Mouse (Mus musculus): Measurements from ENCODE around the gene Bola1. TPM values are rescaled to one million over a fixed set of nuclear protein-coding genes. Genes with fewer than 3 reads are reported as not detected.
"Not testable (repeated sequence)": the region's sequence is repeated elsewhere in the genome, so short reads cannot be mapped to it uniquely, and the experiment has no call there.

The Bola1 gene
- total RNA-seq (2021) = 10 to 100 TPM; 19.3 to 22.2 TPM

DNA sequence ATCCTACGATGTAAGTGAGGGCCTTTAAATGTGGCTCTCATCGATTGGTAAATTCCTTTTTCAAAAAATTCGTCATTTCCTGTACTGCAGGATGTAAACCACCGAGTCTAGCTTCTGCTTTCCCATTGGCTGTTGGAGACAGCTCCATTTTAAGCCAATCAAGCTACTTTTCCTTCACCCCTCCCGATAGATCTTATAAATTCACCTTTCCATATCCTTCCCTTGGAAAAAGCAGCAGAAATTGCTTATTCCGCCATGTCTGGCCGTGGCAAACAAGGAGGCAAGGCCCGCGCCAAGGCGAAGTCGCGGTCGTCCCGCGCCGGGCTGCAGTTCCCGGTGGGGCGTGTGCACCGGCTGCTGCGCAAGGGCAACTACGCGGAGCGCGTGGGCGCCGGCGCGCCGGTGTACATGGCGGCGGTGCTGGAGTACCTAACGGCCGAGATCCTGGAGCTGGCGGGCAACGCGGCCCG lies at the start of gene Bola1, which contains the start of gene Hist2h2ab:
TSS of gene Bola1 (minus strand) at position 49 of the 470 bp plus-strand sequence.
TSS of gene Hist2h2ab (plus strand) at position 205 of the 470 bp plus-strand sequence.
- intact Hi-C loops (cut with DNase I) = loop anchor here (10.0 kb wide), 1 partner anchor 255 kb away; no protein-coding TSS in a partner anchor
- DNase-seq (ENCODE audit: extremely low spot score in 1 of 2, low spot score in 2 of 2) = peak; percentile 74 to 89

DNA sequence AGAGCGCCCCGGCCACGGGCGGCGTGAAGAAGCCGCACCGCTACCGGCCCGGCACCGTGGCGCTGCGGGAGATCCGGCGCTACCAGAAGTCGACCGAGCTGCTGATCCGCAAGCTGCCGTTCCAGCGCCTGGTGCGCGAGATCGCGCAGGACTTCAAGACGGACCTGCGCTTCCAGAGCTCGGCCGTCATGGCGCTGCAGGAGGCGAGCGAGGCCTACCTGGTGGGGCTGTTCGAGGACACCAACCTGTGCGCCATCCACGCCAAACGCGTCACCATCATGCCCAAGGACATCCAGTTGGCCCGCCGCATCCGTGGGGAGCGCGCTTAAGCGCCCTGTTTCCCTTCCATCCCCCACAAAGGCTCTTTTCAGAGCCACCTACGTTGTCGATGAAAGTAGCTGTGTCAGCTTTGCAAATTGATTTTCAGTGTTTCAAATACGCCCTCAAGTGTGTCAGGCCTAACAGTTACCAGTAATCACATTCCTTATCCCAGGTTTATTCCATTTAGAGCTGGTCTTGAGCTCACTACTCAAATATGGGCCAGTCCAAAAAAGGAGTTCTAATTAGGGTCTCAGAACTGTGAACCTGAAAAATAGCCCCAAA lies 49.4 kb upstream of the Bola1 start:
- intact Hi-C loops (cut with DNase I); DNase-seq (ENCODE audit: extremely low spot score in 1 of 2, low spot score in 2 of 2): not testable (repeated sequence)

DNA sequence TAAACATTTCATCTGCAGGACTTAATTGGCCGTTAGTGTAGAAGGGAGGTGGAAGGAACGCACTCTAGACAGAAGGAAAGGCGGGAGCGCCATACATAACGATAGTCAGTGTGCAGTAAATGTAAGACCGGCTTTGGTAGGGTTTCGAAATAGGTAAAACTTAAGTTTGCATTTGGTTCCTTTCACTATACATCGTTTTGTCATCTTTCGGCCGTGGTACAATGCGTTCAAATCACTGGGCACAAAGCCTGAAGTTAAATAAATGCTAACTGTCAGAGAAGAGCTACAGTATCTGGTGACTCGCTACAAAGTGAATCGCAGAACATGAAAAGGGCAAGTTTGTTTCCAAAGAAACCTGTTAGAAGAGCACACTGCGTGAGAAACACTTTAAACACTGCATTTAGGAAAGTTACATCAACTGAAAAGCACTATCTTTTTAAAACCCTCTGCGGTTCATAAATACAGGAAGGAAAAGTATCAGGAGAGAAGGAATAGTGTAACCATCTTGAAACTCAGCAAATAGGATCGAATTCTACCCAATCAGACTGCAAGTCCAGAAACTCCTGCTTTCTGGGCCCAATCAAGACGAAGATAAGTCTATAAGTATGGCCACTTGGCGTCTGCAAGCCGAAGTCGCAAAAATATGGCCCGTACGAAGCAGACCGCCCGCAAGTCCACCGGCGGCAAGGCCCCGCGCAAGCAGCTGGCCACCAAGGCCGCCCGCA lies 48.7 kb upstream of the Bola1 start, which contains the start of gene Hist2h3b:
TSS of gene Hist2h3b (plus strand) at position 604 of the 725 bp plus-strand sequence.
- peak; percentile 78 to 86 for DNase-seq (ENCODE audit: extremely low spot score in 1 of 2, low spot score in 2 of 2)
- intact Hi-C loops (cut with DNase I) = no loop called here

DNA sequence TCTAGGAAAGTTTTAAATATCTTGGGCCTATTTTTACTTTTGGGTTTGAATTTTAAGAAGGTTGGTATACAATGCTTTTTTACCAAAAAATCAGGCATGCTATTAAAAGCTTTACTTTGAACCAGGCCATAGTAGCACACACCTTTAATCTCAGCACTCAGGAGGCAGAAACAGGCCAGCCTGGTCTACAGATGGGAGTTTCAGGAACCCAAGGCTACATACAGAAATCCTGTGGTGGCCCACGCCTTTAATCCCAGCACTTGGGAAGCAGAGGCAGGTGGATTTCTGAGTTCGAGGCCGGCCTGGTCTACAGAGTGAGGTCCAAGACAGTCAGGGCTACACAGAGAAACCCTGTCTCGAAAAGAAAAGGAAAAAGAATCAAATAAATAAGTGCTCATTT lies 48.0 kb upstream of the Bola1 start:
- intact Hi-C loops (cut with DNase I) = no loop called here
- DNase-seq (ENCODE audit: extremely low spot score in 1 of 2, low spot score in 2 of 2) = no peak

DNA sequence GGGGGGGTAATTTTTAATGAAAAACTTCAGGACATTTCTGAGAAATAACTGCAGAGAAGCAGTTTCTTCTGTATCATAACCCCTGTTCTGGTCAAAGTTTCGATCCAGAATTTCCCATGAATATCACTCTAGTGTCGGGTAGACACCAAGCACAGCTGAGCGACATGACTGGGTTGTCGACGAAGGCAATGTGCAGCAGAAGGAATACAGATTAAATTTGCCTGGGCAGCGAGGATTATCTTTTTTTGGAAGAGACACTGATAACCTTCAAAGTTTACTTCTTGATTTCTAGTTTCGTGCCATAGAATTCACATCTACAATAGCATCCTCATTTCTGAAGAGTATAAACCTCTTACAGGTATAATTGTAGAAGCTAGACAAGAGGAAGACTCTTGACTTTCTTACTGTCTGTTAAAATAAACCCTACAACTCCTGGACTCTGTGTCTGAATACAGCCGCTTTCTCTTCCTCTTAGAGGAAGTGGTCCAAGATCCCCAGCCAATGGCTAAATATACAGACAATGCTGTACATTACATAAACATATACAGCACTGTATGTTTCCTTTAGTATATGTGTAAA lies 46.7 kb upstream of the Bola1 start:
- intact Hi-C loops (cut with DNase I) = no loop called here
- no peak for DNase-seq (ENCODE audit: extremely low spot score in 1 of 2, low spot score in 2 of 2)

DNA sequence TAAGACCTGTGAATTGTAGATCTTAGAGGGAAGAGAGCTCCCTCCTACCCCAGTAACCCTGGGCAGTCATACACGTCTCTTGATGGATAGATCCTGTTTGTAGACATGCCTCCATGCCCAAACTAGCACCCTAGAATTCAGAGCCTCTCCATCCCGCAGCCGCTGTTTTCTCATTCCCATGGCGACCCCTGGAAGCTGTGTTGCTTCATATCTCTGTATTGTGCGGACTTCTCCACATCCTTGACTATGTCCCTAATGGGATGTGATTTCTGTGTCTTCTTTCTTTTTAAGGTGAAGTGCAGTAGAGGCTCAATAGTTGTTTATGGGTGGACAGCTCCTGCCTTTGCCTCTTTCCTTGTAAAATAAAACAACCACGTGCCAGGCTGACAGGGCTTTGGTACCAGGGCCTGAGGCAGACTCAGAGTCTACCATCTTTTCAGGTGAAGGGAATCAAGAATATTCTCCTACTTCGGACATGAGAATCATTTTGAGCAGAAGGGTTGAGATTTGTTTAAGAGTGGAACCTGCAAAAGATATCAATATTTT lies 45.0 kb upstream of the Bola1 start:
- intact Hi-C loops (cut with DNase I) = no loop called here
- no peak for DNase-seq (ENCODE audit: extremely low spot score in 1 of 2, low spot score in 2 of 2)

DNA sequence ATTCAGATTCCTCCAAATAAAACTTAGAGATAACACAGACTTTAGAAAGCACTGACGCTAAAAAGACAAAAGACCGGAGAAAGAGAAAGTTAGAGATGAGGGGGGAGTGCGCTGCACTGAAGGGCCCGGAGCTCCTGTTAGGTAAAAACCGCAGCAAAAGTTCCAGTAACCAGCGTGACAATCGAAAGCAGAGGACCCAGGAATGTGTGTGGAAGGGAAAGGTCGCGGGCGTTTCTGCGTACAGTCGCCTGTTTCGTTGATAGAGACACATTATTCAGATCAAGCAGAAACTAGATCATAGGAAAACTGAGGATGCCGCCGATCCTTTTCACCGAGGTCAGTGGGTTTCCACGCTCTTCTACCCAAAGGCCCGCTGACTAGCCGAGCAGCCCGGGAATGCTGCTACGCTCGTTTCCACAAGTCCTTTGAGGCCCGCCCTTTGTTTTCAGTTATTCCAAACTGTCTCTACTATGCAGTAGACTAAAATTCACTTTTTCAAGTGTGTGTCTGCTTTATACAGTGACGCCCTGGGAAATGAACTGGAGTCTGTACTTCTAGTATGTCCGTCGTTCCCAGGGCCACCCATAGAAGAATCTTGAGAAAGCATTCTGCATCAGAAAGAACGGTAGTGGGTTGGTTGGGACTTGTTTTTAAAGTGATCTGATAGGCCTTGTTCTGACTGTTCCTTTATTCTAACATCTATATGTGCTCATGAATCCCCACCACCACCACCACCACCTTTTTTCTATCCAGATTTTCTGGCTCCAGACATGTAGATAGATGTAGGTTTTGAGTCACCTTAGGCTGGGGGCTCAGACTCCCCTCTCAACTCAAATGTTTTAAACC lies 44.3 kb upstream of the Bola1 start:
- peak in 1 of 2 experiments; percentile 45 for DNase-seq (ENCODE audit: extremely low spot score in 1 of 2, low spot score in 2 of 2)

DNA sequence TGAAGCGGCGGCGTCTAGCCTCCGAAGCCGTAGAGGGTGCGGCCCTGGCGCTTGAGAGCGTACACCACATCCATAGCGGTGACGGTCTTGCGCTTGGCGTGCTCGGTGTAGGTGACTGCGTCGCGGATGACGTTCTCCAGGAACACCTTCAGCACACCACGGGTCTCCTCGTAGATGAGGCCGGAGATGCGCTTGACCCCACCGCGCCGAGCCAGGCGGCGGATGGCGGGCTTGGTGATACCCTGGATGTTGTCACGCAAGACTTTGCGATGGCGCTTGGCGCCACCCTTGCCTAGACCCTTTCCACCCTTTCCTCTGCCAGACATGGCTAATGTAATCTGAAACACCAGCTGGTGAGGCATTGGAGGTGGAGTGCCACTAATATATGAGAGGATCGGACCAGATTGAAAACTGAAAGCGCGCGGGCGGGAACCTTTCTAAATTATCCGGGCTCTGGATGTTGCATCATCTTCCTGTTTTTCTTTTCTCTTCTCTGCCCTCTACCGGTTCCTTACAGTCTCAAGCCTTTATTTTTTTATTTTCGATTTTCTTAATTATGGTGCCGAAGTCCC lies 43.6 kb upstream of the Bola1 start, which contains the start of gene Hist2h4:
TSS of gene Hist2h4 (minus strand) at position 333 of the 572 bp plus-strand sequence.
- intact Hi-C loops (cut with DNase I) = no loop called here
- peak; percentile 93 to 98 for DNase-seq (ENCODE audit: extremely low spot score in 1 of 2, low spot score in 2 of 2)

More for the DNA sequence above, 44.3 kb upstream of the Bola1 start:
- intact Hi-C loops (cut with DNase I) = no loop called here

DNA sequence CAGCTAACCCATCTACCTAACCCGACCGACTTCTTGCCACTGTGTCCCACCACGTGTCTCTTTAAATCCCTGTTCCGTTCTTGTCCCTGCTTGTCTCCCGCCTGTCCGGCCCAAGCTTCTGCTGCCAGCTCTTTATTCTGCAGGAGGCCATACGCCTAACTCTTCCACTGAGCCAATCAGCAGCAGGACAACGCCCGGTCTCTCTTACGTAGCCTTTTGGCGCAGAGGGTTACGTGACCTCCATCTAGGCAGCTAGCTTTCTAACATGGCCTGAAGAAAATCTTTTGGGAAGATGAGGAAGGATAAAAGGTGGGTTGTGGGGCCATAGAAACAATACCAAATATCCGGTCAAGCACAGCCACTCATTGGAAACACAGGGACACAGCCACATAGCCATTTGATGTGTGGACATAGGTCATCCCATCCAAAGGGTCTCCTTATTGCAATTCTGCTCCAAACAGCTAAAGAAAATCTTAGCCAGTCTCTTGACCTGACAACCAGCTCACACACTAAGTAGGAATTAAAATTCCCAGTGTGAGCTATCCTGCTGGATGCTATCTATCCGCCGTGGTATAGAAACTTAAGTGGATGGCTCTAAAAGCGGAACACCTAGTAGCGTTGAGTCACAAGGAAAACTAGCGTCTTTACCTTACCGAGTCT lies 42.8 kb upstream of the Bola1 start:
- intact Hi-C loops (cut with DNase I) = no loop called here
- peak; percentile 78 to 83 for DNase-seq (ENCODE audit: extremely low spot score in 1 of 2, low spot score in 2 of 2)

DNA sequence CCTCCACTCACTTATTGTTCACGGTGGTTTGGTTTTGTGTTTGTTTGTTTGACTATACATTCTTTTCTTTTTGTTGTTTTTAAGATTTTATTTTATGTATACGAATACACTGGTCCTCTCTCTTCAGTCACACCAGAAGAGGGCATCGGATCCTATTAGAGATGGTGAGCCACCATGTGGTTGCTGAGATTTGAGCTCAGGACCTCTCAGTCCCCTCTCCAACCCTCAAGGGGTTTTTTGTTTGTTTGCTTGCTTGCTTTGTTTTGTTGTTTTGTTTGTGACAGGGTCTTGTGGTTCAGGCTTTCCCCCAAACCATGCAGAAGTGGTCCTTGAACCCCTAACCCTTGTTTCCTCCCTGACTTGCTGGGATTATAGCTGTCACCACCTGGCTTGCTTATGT lies 42.1 kb upstream of the Bola1 start:
- DNase-seq (ENCODE audit: extremely low spot score in 1 of 2, low spot score in 2 of 2) = no peak
- intact Hi-C loops (cut with DNase I) = no loop called here

DNA sequence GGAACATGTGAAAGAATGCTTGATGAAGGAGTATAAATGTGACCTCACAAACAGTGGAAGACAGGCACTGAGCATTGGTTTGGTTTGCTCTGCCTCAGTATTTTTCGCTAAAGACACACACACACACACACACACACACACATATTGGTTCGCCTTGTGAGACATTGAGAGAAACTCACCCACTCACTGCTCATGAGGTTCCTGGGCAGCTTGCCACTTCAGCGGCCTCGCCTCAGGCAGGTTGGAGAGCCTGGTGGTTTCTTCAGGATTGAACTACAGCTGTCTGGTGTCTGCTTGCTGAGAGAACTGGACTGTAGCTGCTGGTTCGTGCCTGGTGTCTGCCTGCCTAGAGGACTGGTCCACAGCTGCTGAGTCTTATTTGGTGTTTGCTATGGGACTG lies 40.7 kb upstream of the Bola1 start:
- intact Hi-C loops (cut with DNase I) = no loop called here
- DNase-seq (ENCODE audit: extremely low spot score in 1 of 2, low spot score in 2 of 2) = no peak

DNA sequence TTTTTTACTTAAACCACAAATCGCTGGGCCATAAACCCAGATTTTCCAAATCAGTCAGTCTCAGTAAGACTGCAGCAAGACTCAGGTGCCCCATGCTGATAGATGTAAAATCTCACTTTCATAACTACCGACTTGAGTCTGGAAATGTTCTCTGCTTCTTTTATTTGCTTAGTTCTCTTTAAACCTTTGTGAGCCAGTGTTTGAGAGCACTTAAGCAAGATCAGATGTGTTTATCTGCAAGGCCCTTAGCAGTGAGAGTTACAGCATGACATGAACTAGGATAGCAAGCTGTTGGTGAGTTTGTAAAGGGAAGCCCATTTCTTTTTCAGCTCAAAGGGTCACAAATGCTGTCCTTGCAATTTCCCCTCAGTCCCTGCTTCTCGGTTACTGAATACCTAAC lies 37.7 kb upstream of the Bola1 start:
- intact Hi-C loops (cut with DNase I) = no loop called here
- DNase-seq (ENCODE audit: extremely low spot score in 1 of 2, low spot score in 2 of 2) = no peak

DNA sequence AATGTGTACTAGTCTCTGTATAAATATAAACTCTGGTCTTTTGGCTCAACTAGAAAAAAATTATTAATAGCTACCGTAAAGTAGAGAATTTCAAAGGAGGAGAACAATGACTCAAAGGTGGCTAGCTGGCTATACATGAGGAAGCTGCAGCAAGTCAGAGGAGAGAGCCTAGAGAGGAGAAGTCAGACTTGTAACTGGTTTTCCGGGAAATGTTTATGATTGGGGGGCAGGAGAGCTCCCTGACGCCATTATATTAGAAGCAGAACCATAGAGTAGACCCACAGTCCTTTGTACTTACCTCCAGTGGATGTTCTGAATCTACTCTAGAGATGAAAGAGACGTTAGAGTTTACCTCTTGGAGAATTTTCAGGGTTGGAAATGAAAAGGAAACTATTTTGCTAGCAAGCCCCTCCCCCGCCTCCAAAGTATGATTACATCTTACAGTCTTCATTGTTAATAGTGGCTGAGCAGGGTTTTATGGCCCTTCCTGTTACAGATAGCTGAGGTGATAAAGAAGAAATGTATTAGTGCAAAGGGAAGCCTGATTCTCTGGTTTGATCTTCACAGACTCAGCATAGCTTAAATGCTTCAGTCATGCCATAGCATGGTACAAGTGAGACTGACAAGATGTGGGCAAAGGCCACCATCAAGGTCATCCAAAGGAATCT lies 36.6 kb upstream of the Bola1 start:
- intact Hi-C loops (cut with DNase I) = no loop called here

DNA sequence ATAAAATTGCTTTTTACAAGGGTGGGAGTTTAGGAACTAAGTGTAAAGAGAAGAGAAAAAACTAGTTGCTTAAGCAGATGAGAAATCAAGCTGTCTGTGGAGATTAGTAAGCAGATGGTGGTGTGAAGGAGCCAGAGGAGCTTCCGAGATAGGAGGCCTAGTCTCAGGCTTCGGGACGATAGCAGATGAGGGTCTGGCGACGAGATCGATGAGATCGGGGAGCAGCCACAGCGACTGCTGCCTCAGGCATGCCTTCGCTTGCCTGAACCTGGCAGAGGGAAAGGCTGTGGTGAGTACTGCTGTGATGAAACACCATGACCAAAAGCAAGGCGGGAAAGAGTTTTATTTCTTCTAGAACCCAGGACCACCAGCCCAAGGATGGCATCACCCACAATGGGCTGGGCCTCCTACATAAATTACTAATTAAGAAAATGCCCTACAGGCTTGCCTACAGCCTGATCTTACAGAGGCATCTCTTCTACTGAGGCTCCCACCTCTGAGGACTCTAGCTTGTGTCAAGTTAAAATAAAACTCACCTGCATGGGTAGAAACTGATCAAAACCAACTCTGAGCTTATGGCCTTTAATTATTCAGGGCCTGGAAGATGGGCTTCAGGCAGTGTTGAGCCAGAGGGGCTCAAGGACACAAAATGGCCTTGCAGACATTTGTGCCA lies 35.3 kb upstream of the Bola1 start:
- DNase-seq (ENCODE audit: extremely low spot score in 1 of 2, low spot score in 2 of 2) = no peak
- intact Hi-C loops (cut with DNase I) = no loop called here

More for the DNA sequence above, 36.6 kb upstream of the Bola1 start:
- no peak for DNase-seq (ENCODE audit: extremely low spot score in 1 of 2, low spot score in 2 of 2)

DNA sequence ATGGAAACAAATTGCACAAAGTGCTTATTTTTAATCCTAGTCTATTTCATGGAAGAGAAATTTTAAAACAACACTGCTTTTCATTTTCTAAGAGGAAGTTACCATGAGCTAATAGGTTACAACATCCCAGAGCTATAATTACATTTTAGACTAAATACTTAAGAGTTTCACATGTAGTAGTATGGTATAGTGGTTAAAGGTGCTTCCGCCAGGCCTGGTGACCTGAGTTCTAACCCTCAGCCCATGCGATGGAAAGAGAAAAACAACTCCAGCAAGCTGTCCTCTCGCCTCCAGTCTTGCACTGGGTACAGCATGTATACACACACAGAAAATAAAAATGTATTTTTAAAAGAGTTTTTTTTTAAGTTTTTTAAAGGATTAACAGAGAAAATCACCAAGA lies 32.3 kb upstream of the Bola1 start:
- no peak for DNase-seq (ENCODE audit: extremely low spot score in 1 of 2, low spot score in 2 of 2)
- intact Hi-C loops (cut with DNase I) = no loop called here

DNA sequence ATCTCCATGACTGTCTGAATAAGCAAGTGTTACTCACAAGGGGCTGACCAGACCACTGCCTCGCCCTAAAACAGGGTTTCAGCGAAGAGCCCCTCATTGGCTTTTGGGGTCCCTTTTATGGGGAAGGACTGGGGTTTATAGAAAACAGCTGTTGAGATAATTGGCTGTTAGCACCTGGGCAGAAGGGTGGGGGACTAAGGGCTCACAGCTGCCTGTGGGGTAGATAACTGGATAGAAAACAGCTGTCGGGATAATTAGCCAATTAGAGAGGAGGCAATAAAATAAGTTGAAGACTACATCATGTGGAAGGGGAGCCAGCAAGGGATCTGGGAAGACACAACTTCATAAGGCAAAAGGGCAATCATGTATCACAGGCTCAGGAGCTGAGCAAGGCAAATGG lies 31.4 kb upstream of the Bola1 start:
- intact Hi-C loops (cut with DNase I) = no loop called here
- DNase-seq (ENCODE audit: extremely low spot score in 1 of 2, low spot score in 2 of 2) = no peak

DNA sequence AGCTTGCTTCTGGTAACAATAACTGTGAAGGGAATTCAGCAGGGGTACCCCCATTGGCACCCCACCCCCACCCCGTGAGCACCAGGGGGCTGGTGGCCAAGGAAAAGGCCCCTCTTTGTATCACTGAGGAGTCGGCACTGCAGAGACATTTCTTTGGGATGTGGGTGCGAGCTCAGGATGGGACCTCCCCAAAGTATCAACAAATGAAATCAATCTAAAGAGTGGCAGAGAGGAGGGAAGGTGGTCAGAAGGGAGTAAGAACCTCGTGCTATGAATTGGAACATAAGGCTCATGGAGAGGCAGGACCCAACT lies 29.5 kb upstream of the Bola1 start:
- intact Hi-C loops (cut with DNase I) = no loop called here
- DNase-seq (ENCODE audit: extremely low spot score in 1 of 2, low spot score in 2 of 2) = no peak

All from left cerebral cortex, postnatal 10 days (tissue).